Mouse (Mus musculus): ENCODE results near the gene Cyp20a1.

The Cyp20a1 gene

DNA sequence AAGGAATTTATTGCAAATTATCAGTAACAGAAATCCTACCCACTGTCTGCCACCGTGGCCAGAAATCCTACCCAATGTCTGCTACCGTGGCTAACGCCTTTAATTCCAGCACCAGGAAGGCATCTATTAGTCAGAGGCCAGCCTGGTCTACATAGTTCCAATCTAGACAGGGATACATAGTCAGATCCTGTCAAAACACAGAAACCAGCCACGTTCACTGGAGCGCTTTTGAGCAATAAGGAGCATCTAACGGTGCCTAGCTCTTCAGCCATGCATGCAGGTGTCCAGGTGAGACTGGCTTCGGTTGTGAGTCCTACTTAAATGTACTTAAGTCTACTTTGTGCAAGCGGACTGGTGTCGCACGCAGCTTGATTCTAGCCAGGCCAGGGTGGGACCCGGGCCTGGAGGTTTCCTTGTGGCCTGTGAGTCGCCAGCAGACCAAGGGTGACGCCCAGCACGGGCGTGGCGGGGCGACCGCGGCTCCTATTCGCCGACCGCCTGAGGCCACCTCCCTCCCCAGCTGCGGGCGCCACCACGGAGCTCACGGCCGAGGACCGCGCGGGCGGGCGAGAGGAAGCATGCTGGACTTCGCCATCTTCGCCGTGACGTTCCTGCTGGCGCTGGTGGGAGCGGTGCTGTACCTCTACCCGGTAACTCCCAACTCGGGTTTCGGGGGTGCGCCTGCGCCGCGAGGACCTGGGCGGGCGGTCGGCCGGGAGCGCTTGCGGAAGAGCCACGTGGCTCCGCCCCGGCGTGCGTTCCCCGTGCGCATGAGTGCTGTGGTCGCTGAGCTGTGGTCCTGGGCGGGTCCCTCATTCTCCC lies at the start of gene Cyp20a1:
TSS of gene Cyp20a1 (plus strand) at position 516 of the 822 bp plus-strand sequence.
- DNase-seq: peak; percentile 87 to 90

DNA sequence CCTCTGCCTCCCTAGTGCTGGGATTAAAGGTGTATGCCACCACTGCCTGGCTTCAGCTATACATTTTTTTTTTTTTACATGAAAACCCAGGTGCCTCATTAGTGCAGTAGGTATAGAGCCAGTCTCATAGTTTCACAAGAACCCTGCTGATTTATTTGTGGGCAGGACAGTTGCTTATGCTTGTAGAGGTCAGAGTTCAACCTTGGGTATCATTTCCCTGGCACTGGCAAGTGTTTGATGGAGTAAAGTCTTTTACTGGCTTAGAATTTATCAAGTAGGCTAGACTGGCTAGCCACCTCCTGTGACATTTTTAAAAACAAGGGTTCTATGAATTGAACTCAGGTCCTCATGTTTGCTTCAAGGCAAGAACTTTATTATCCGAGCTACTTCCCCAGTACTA lies 49.2 kb upstream of the Cyp20a1 start:
- DNase-seq: no peak

DNA sequence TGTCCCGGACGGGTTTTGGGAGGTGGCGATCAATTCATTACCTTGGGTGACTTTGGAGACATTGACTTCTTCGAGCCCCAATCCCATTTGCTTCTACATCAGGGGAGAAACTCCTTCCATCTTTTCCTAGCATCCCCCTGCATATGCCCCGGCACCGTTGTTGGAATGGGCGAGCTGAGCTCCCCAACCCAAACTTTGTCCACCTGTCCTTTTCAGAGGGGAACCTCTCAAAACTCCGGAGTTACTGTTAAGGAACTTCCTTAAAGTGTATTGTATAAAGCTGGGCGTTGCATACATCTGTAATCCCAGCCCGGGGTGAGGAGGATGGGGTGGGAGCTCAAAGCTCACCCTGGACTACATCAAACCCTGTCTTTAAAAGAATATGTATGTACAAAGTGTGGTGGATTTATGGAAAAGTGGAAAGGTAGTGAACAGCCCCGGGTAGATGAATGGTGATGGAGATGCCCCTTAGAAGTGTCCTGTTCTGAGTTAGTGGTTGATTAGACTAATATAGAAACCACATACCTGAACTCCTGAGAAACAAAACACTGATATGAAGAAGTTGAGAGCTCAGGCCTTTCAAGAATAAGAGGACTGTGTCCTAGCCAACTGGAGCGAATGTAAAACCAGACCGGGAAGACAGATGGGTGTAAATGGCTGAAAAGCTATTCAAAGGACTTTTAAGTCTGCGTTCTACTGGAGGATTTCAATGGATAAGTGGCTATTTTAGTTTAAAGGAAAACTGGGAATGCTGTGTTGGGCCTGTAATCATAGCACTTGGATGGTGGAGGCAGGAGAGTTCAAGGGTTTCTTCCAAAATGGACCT lies 720 bp downstream of the Cyp20a1 start:
- DNase-seq: no peak

DNA sequence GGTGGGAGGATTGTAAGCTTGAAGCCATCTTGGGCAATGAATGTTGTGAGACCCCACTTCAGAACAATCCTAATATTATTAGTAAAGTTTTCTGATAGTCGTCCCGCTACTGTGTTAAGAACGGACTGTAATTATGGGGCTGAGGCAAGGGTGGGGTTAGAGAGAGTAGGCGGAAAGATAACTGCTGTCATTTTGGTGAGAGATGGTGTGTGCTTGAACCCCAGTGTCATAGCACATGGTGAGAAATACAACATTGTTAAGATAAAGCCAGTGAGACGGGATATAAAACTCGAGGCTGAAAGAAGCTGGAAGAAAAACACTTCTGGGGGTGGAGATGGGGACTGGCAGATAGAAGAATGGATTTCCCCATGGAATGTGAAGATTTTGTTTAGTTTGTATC lies 1.5 kb downstream of the Cyp20a1 start:
- no peak for DNase-seq

DNA sequence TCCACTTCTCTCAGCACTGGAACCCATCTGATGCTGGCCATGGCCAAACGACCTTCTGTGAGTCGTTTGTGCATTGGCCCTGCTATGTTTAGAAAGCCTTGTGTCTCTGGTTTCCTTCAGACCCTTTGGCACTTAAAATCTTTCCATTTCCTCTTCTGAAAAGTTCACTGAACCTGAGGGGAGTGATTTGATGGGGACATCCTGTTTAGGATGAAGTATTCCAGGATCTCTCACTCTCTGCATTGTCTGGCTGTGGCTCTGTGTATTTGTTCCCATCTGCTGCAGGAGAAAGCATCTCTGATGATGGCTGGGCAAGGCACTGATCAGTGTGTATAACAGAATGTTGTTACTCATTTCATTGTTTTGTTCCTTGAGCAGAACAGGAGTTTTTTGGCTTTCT lies 2.6 kb downstream of the Cyp20a1 start:
- DNase-seq: no peak

DNA sequence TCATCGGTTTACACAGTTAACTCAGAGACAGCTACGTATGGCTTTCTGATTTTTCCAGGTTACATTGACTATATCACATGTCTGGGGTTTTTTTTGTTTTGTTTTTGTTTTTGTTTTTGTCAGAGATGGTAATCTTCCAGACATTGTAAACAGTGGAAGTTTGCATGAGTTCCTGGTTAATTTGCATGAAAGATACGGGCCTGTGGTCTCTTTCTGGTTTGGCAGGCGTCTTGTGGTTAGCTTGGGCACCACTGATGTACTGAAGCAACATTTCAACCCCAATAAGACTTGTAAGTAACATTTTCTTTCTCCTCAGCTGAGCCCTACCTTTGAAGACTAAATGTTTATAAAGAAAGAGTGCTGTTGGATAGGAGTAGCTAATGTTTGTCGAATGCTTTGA lies 9.7 kb downstream of the Cyp20a1 start:
- DNase-seq: no peak

DNA sequence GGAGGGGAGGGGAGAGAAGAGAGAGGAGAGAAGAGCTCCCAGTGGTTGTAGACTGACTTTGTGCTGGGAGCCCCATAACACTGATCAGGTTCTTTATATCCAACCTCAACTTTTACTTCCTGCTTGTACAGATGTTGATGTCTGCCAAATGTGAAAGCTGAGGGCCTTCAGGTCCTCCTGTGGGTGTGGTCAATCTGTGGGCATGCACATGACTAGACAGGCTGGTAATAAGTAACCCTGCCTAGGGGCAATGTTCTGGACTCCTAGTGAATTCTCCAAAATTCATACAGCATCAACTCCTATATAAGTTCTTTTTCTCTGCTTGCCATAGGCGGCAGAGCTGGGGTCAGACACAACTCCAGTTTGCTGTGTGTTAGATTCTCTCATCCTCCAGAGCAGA lies 18.5 kb downstream of the Cyp20a1 start:
- no peak for DNase-seq

DNA sequence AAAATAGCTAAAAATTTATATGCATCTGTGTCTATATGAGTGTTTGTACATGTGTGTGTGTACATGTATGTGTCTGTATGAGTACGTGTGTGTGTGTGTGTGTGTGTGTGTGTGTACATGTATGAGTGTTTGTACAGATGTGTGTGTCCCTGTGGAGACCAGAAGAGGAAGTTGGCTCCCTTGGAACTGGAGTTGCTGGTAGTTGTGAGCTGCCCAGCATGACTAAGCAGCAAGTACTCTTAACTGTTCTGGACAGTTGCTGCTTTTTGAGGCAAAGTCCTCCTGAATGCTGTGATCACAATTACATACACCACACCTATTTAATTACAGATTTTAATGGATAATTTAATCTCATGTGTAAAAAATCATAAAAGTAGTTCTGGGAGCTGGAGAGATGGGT lies 33.4 kb downstream of the Cyp20a1 start:
- DNase-seq: no peak

DNA sequence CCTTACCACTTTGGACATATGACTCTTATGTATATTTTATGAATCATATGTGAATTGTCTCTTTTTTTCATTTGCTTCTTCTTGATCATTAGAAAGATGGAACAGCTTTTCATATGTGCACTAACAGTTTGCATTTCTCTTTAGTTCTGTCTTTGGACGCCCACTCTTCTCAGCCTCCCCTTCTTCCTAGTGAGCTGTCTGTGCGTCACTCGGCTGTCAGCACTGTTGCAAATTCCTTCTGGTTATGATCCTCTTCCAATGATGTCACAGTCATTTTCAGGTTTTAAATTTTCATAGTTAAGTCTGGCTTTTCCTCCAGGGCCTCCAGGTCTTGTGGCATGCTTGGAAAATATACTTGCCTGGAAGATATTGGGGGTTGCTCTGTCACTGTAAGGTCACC lies 38.8 kb downstream of the Cyp20a1 start:
- DNase-seq: no peak

DNA sequence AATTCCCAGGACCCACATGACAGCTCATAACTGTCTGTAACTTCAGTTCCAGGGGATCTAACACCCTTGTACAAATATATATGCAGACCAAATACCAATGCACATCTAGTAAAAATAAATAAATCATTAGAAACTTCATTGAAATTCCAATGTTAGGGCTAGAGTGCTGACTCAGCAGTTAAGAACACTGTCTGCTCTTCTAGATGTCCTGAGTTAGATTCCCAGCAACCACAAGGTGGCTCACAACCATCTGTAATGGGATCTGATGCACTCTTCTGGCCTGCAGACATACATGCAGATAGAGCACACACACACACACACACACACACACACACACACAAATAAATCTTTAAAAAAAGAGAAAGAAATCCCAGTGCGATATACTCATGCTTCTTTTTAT lies 61.7 kb downstream of the Cyp20a1 start:
- peak; percentile 14 for DNase-seq

DNA sequence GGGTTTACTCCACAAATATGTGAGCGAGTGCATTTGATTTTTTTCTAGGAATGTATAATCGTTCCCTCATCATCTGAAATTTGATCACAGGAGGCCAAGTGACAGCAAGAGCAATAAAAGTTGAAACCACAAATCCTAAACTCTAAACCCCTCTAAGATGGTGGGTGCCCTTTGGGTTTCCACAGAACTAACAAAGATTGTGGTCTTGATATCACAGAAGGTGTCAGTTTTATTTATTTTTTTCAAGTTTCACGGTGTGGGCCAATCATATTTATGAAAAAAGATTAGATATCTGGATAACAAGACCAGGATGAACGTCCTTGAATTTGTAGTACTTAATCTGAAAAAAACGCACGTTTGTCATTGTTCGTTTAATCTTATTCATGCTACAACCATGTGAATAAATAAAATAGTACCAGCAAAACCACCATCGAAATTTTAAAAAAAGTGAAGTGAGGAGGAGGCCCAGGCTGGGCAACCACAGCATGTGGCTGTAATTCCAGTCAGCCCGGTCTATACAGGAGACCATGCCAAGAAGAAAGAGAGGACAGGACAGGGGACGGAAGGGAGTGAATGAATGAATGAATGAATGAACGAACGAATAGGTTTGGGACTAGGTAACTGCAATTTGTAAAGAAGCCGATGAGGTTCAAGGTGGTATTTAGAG lies 65.5 kb downstream of the Cyp20a1 start:
- no peak for DNase-seq

DNA sequence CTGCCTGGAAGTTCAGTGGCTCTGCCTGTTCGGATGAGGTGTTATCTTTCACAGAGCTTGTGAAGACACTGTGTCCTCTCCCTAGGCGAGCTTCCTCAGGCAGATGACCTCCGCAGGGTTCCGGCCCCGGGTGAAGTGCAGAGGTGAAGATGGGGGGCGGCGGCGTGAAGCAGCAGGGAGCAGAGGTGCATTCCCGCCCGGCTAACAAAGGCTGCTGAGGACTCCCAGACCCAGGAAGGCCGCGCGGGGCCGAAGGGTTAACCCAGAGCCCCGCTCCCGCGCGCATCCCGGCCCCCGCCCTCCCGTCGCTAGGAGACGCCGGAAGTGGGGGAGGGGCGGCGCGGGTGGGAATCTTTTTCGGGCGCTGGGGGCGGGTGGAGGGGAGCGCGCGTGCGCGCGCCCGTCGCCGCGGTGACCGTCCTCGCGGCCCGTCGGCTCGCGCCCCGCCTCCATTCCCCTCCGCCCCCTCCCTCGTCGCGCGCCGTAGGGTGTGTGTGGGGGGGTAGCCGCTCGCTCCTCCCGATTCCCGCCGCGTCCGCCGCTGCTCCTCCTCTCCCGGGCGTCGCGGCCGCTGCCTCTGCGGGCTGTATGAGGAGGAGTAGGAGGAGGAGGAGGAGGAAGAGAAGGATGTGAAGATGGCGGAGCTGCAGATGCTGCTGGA lies 66.2 kb downstream of the Cyp20a1 start, which contains the start of gene Abi2:
TSS of gene Abi2 (plus strand) at position 452 of the 661 bp plus-strand sequence.
- DNase-seq: peak; percentile 83

DNA sequence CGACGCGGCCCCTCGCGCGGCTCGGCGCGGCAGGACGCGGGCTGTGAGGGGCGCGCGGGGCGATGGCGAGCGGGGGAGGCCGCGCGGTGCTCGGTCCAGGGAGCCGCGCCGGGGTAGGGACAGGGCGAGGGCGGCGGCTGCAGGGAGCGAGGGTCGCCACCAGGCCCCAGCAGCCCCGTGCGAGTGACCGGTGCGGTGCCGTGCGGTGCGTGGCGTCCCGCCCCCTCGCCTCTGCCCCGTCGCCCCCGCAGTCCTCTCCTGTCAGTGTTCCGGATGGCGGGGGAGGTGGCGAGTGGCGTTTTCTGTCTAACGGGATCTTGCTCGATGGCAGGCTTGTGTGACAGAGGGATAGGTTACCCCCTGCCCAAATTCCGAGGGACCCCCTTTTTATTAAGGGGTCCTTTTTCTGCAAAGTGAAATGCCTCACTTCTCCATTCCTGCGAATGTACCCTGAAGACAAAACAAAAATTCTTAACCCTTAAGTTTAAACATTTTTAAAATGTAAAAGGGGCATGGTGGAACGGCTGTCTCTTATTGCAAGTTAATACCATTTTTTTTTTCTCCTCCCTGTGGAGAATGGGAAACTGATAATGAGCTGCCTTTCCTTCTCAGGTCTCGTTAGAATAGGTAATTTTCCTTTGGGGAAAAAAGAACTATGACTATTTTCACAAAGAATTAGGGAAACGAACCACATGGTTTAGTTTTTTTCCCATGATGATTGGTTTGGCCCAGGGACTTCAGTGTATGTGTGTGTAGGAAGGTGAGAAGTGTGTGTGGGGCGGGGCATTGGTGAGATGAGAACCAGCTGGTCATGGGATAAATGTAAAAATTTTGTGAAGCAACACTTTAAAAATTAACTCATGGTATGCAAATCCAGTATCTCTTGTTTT lies 67.0 kb downstream of the Cyp20a1 start:
- peak; percentile 52 to 61 for DNase-seq

DNA sequence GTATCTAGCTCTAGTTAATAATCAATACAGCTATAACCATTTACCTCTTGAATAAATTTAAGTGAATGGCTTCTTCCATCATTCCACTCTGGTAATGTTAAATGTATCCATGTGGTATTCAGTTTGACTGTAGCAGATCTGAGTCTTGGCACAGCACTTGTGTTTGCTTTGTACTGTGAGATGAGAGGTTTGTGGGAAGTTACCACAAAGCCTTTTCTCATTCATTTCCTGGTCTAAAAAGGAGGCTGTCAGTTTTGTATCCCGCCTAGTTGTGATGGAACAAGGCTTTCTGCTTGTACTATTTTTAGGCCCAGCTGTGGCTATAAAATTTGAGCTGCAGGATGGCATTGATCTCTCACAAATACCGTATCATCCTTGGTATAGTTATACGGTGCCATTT lies 73.6 kb downstream of the Cyp20a1 start:
- no peak for DNase-seq

DNA sequence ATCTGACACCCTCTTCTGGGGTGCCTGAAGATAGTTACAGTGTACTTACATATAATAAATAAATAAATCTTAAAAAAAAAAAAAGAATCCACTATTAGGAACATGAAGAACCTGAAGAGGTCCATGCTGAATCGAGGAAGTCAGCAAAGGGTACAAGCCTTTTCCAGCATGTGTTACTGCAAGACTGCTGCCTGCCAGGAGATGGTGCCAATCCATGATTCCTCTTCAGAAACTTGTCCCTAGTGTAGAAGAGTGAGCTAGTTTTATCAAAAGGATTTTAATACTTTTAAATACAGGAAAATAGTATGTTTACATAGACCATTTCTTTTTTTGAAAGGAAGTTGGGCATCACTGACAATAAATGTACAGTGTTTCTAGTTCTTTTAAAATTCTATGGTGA lies 80.8 kb downstream of the Cyp20a1 start:
- no peak for DNase-seq

DNA sequence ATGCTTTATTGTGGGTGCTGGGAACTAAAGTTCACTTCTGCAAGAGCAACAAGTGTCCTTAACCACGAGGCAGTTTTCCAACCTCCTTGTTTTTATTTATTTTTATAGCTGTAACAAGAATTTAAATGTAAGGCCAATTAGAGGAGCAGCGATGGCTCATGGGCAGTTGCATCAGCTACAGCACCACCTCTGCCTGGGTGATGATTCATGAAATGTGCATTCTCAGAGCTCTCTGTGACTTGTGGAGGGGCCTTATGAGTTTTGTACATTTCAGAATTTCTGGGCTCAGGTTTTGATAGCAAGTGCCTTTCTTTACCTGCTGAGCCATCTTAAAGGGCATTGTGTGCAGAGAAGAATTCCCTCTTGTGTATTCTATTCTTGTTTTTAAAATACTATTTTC lies 85.2 kb downstream of the Cyp20a1 start:
- DNase-seq: no peak

DNA sequence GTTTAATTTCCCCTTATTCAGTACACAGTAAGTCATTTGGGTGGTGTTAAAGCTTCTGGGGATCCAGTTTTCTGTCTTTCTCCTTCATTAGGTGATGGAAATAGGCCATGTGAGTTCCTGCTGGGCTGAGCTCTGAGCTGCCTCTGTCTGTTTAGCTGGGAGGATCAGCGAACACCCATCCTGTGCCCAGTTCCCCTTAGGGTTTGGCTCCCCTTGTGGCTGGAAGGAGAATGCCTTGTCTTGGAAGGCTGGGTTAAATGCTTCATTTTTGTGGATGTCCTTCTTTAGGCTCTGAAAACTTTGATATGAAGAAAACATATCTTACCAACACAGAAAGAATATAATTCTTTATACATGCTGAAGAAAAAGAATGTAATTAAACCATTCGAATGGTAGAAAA lies 85.8 kb downstream of the Cyp20a1 start:
- DNase-seq: peak; percentile 33 to 43

DNA sequence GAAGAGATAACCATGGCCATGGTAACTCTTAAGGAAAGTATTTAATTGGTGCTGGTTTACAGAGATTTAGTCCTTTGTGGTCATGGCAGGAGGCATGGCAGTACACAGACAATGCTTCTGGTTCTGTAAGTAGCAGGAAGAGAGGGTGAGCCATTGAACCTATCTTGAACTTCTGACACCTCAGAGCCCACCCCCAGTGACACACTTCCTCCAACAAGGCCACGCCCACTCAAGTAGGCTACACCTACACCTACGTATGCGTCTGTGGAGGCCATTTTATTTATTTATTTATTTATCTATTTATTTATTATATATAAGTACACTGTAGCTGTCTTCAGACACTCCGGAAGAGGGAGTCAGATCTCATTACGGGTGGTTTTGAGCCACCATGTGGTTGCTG lies 88.4 kb downstream of the Cyp20a1 start:
- DNase-seq: no peak

DNA sequence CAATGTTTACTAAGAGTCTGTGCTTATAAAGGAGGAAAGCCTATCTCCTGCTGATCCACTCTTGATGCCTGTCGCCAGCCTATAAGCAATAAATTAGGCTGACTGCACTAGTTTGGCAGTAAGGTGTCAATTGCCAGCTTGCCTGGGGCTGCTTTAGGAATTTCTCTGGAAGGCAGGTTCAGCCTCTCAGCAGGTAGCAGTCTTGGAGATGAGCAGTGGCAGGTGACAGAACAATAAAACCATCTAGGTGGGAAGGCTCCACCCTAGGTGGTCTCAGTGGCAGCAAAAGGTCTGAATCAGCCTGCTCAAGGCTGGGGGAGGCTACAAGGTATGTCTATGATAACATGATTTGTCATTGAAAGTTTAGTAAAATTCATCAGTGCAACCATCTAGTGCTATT lies 89.4 kb downstream of the Cyp20a1 start:
- DNase-seq: no peak
